Mouse (Mus musculus): ENCODE measurements around the gene Cdh13. TPM values are rescaled to one million over a fixed set of nuclear protein-coding genes. Genes with fewer than 3 reads are reported as not detected.

The Cdh13 gene
- polyA plus RNA-seq, 1 experiment from 2014 or later = 101 TPM

DNA sequence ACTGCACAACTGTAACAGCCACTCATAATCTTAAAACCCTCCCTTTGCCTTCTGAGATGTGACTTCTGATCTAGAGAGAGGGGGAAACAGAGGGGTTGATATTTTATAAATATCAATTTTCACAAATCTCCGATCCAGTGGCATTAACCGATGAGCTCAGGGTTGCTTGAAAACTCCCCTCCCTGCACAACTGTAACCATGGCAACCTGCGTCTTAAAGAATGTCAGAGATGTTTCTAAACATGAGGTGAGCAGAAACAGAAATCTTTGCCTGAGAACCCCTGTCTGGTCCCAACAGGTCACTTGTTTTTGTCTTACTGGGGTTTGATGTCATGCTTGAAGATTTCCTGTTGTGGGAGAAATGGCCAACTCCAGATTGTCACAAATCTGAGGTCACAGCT, 513.6 kb downstream of the Cdh13 start:
- H3K9ac ChIP-seq (ENCODE audit: low read length) = no peak overlapping the region
- peak; percentile 43 for DNase-seq (ENCODE audit: low spot score)
- H3K36me3 ChIP-seq (ENCODE audit: control insufficient read depth, insufficient read depth, low read length) = no peaks in the 10 kb centered on the region
- WGBS = 79% methylated on average over 3 of the region's 3 CpGs
- H3K9me3 ChIP-seq (replicated peaks; ENCODE audit: control insufficient read depth, low read length) = no peaks in the 10 kb centered on the region
- H3K27me3 ChIP-seq (replicated peaks; ENCODE audit: control insufficient read depth, insufficient read depth, low read length) = no peaks in the 10 kb centered on the region
- H3K4me1 ChIP-seq (ENCODE audit: control insufficient read depth, insufficient read depth, low read length) = no peaks in the 10 kb centered on the region
- H3K4me2 ChIP-seq (ENCODE audit: low read length) = no peak overlapping the region
- H3K27ac ChIP-seq (ENCODE audit: low read depth, low read length) = no peak overlapping the region
- no peak for ATAC-seq
- no peak overlapping the region for H3K4me3 ChIP-seq (ENCODE audit: low read depth, low read length)

GRCm38 (mm10) chr8:118803168-118803567, 519.6 kb downstream of the Cdh13 start:
- 85% methylated on average over 4 of the region's 4 CpGs for WGBS
- Histone ChIP-seq H3K4me2 (ENCODE audit: low read length) (no peak overlapping the region), H3K27me3 (replicated peaks; ENCODE audit: control insufficient read depth, insufficient read depth, low read length) (no peaks in the 10 kb centered on the region), H3K4me1 (ENCODE audit: control insufficient read depth, insufficient read depth, low read length) (no peaks in the 10 kb centered on the region), H3K36me3 (ENCODE audit: control insufficient read depth, insufficient read depth, low read length) (no peaks in the 10 kb centered on the region), H3K4me3 (ENCODE audit: low read depth, low read length) (no peak overlapping the region), H3K27ac (ENCODE audit: low read depth, low read length) (no peak overlapping the region), H3K9ac (ENCODE audit: low read length) (no peak overlapping the region), H3K9me3 (replicated peaks; ENCODE audit: control insufficient read depth, low read length) (no peaks in the 10 kb centered on the region)
- DNase-seq (ENCODE audit: low spot score) (no peak), ATAC-seq (no peak)

GRCm38 (mm10) chr8:118809660-118810059, 526.1 kb downstream of the Cdh13 start:
- H3K36me3 ChIP-seq (ENCODE audit: control insufficient read depth, insufficient read depth, low read length) = no peaks in the 10 kb centered on the region
- no peaks in the 10 kb centered on the region for H3K9me3 ChIP-seq (replicated peaks; ENCODE audit: control insufficient read depth, low read length)
- 80% methylated on average over 6 of the region's 6 CpGs for WGBS
- ATAC-seq (no peak), DNase-seq (ENCODE audit: low spot score) (no peak)
- H3K4me2 ChIP-seq (ENCODE audit: low read length) = no peak overlapping the region
- no peaks in the 10 kb centered on the region for H3K4me1 ChIP-seq (ENCODE audit: control insufficient read depth, insufficient read depth, low read length)
- no peak overlapping the region for H3K4me3 ChIP-seq (ENCODE audit: low read depth, low read length)
- no peak overlapping the region for H3K9ac ChIP-seq (ENCODE audit: low read length)
- no peak overlapping the region for H3K27ac ChIP-seq (ENCODE audit: low read depth, low read length)
- H3K27me3 ChIP-seq (replicated peaks; ENCODE audit: control insufficient read depth, insufficient read depth, low read length) = no peaks in the 10 kb centered on the region

DNA sequence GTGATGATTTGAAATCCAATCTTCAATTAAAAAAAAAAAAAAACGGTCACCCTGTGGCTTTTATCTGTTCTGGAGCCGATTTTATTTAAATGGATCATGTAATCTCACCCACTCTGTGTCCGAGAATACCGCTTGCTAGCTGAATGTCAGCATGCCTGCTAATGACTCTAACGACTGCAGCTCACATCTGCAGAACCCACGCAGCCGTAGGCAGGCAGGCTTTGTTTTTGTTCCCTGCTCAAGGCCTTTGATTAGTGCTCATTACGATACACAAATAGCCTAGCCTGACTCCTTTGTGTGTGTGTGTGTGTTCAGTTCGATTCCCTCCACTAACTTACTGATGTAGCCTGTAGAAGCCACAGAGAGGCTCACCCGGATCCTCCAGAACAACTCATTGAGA, 531.5 kb downstream of the Cdh13 start:
- Histone ChIP-seq H3K27ac (ENCODE audit: low read depth, low read length) (no peak overlapping the region), H3K9me3 (replicated peaks; ENCODE audit: control insufficient read depth, low read length) (no peaks in the 10 kb centered on the region), H3K4me2 (ENCODE audit: low read length) (no peak overlapping the region), H3K4me1 (ENCODE audit: control insufficient read depth, insufficient read depth, low read length) (peaks cover 9% of the 10 kb centered on the region; the same call in 1 of the 2 replicates), H3K4me3 (ENCODE audit: low read depth, low read length) (no peak overlapping the region), H3K36me3 (ENCODE audit: control insufficient read depth, insufficient read depth, low read length) (no peaks in the 10 kb centered on the region), H3K27me3 (replicated peaks; ENCODE audit: control insufficient read depth, insufficient read depth, low read length) (no peaks in the 10 kb centered on the region), H3K9ac (ENCODE audit: low read length) (no peak overlapping the region)
- DNase-seq (ENCODE audit: low spot score) (peak; percentile 63), ATAC-seq (no peak)
- 10% methylated on average over 10 of the region's 10 CpGs for WGBS

DNA sequence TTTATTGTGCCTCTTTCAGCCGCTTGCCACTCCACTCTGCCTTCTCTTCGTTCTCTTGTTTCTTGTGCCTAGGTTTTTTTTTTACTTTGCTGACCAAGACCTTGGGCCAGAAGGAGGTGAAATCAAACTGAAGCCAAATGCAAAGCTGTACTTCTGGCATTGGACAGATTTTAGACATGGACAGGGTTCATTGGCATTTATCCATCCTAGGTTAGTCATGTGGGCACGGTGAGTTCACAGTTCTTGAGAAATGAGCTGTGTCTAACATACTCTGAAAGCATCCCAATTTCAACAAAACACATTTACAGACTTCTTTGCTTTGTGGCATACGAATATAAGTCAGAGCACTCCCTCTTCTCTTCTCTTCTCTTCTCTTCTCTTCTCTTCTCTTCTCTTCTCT, 543.2 kb downstream of the Cdh13 start:
- Histone ChIP-seq H3K27ac (ENCODE audit: low read depth, low read length) (no peak overlapping the region), H3K4me1 (ENCODE audit: control insufficient read depth, insufficient read depth, low read length) (no peaks in the 10 kb centered on the region), H3K4me3 (ENCODE audit: low read depth, low read length) (no peak overlapping the region), H3K9me3 (replicated peaks; ENCODE audit: control insufficient read depth, low read length) (no peaks in the 10 kb centered on the region), H3K9ac (ENCODE audit: low read length) (no peak overlapping the region), H3K4me2 (ENCODE audit: low read length) (no peak overlapping the region), H3K36me3 (ENCODE audit: control insufficient read depth, insufficient read depth, low read length) (no peaks in the 10 kb centered on the region), H3K27me3 (replicated peaks; ENCODE audit: control insufficient read depth, insufficient read depth, low read length) (no peaks in the 10 kb centered on the region)
- WGBS = 87% methylated on average over 4 of the region's 4 CpGs
- ATAC-seq = no peak
- no peak for DNase-seq (ENCODE audit: low spot score)

DNA sequence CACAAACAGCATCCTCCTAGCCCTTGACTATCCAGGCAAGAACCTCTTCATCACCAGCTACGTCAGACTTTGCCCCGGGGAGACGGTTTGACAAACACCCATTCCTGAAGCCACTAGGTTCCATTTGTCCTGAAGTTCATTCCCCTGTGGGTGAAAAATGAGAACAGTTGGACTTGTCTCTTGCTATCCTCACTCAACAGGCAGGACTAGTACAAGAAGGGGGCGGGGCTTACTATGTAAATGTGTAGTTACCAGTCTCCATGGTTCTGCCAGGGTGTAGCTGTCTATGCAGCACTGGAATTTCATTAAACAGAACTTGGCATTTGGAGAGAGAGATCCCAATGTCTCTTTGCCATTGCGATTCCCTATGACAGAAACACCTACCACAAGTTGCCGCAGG, 544.2 kb downstream of the Cdh13 start:
- 94% methylated on average over 6 of the region's 6 CpGs for WGBS
- Histone ChIP-seq H3K4me2 (ENCODE audit: low read length) (no peak overlapping the region), H3K4me1 (ENCODE audit: control insufficient read depth, insufficient read depth, low read length) (no peaks in the 10 kb centered on the region), H3K9ac (ENCODE audit: low read length) (no peak overlapping the region), H3K36me3 (ENCODE audit: control insufficient read depth, insufficient read depth, low read length) (no peaks in the 10 kb centered on the region), H3K9me3 (replicated peaks; ENCODE audit: control insufficient read depth, low read length) (no peaks in the 10 kb centered on the region), H3K27ac (ENCODE audit: low read depth, low read length) (no peak overlapping the region), H3K27me3 (replicated peaks; ENCODE audit: control insufficient read depth, insufficient read depth, low read length) (no peaks in the 10 kb centered on the region), H3K4me3 (ENCODE audit: low read depth, low read length) (no peak overlapping the region)
- no peak for DNase-seq (ENCODE audit: low spot score)
- ATAC-seq = no peak

- no peak for ATAC-seq
- WGBS = 61% methylated on average over 5 of the region's 5 CpGs
- Histone ChIP-seq H3K36me3 (ENCODE audit: control insufficient read depth, insufficient read depth, low read length) (no peaks in the 10 kb centered on the region), H3K9ac (ENCODE audit: low read length) (no peak overlapping the region), H3K4me2 (ENCODE audit: low read length) (no peak overlapping the region), H3K27me3 (replicated peaks; ENCODE audit: control insufficient read depth, insufficient read depth, low read length) (no peaks in the 10 kb centered on the region), H3K9me3 (replicated peaks; ENCODE audit: control insufficient read depth, low read length) (no peaks in the 10 kb centered on the region), H3K4me1 (ENCODE audit: control insufficient read depth, insufficient read depth, low read length) (no peaks in the 10 kb centered on the region), H3K4me3 (ENCODE audit: low read depth, low read length) (no peak overlapping the region), H3K27ac (ENCODE audit: low read depth, low read length) (no peak overlapping the region)
- DNase-seq (ENCODE audit: low spot score) = no peak
These were observed 546.8 kb downstream of the Cdh13 start for GRCm38 (mm10) chr8:118830291-118830690.

- H3K4me2 ChIP-seq (ENCODE audit: low read length) = no peak overlapping the region
- DNase-seq (ENCODE audit: low spot score) (no peak), ATAC-seq (no peak)
- H3K27ac ChIP-seq (ENCODE audit: low read depth, low read length) = no peak overlapping the region
- H3K9me3 ChIP-seq (replicated peaks; ENCODE audit: control insufficient read depth, low read length) = no peaks in the 10 kb centered on the region
- H3K4me1 ChIP-seq (ENCODE audit: control insufficient read depth, insufficient read depth, low read length) = no peaks in the 10 kb centered on the region
- H3K27me3 ChIP-seq (replicated peaks; ENCODE audit: control insufficient read depth, insufficient read depth, low read length) = no peaks in the 10 kb centered on the region
- H3K9ac ChIP-seq (ENCODE audit: low read length) = no peak overlapping the region
- H3K36me3 ChIP-seq (ENCODE audit: control insufficient read depth, insufficient read depth, low read length) = no peaks in the 10 kb centered on the region
- WGBS = 81% methylated on average over 10 of the region's 10 CpGs
- no peak overlapping the region for H3K4me3 ChIP-seq (ENCODE audit: low read depth, low read length)
These were observed 547.5 kb downstream of the Cdh13 start for GRCm38 (mm10) chr8:118831026-118831425.

GRCm38 (mm10) chr8:118838801-118839200, 555.3 kb downstream of the Cdh13 start:
- 90% methylated on average over 2 of the region's 2 CpGs for WGBS
- no peaks in the 10 kb centered on the region for H3K27me3 ChIP-seq (replicated peaks; ENCODE audit: control insufficient read depth, insufficient read depth, low read length)
- H3K36me3 ChIP-seq (ENCODE audit: control insufficient read depth, insufficient read depth, low read length) = no peaks in the 10 kb centered on the region
- H3K9me3 ChIP-seq (replicated peaks; ENCODE audit: control insufficient read depth, low read length) = no peaks in the 10 kb centered on the region
- no peaks in the 10 kb centered on the region for H3K4me1 ChIP-seq (ENCODE audit: control insufficient read depth, insufficient read depth, low read length)
- H3K27ac ChIP-seq (ENCODE audit: low read depth, low read length) = no peak overlapping the region
- DNase-seq (ENCODE audit: low spot score) (no peak), ATAC-seq (no peak)
- H3K9ac ChIP-seq (ENCODE audit: low read length) = no peak overlapping the region
- no peak overlapping the region for H3K4me2 ChIP-seq (ENCODE audit: low read length)
- H3K4me3 ChIP-seq (ENCODE audit: low read depth, low read length) = no peak overlapping the region

Data from forebrain, embryonic 14.5 days (tissue).